Mouse (Mus musculus): Measurements from ENCODE around the gene Zdhhc4. TPM values are rescaled to one million over a fixed set of nuclear protein-coding genes. Genes with fewer than 3 reads are reported as not detected.

The Zdhhc4 gene
- total RNA-seq, 1 experiment, result 27.7 TPM

GRCm38 (mm10) chr5:143363678-143364615, 34.9 kb upstream of the Zdhhc4 start:
- no peak for DNase-seq (ENCODE audit: low read depth, low spot score)
- Histone ChIP-seq H3K9me3 (ENCODE audit: control insufficient read depth, insufficient read depth, low read depth, low read length) (no peaks in the 10 kb centered on the region), H3K27ac (ENCODE audit: insufficient read depth, low read depth, low read length, poor library complexity, severe bottlenecking) (no peak overlapping the region), H3K36me3 (ENCODE audit: control insufficient read depth, insufficient read depth, low read length, poor library complexity, severe bottlenecking) (no peaks in the 10 kb centered on the region), H3K4me1 (ENCODE audit: control insufficient read depth in 2 of 2, insufficient read depth in 2 of 2, low read length in 2 of 2, poor library complexity in 1 of 2) (peaks cover 0 to 7% of the 10 kb centered on the region in 2 experiments; a peak in 2 of 4 replicates), H3K4me3 (ENCODE audit: insufficient read depth in 1 of 2, low read depth in 1 of 2, low read length in 2 of 2, poor library complexity in 1 of 2, severe bottlenecking in 1 of 2) (peak overlapping the region; percentile 23 to 39), H3K9ac (ENCODE audit: insufficient read depth, low read depth, low read length, poor library complexity, severe bottlenecking) (peak overlapping the region; percentile 0; the same call in 1 of the 2 replicates)
- in situ Hi-C loops (cut with MboI; ENCODE audit: low sequenced_read_pairs in 2 of 2, unreplicated experiment in 2 of 2), result no loop called here
- TF ChIP-seq ZNF384 (IDR thresholded peaks at IDR 0.05; ENCODE audit: low read depth, low read length) (no peak), CHD2 (IDR thresholded peaks at IDR 0.05; ENCODE audit: low read depth, low read length) (no peak), ZC3H11A (IDR thresholded peaks at IDR 0.05; ENCODE audit: borderline replicate concordance, low read depth, low read length) (no peak), HCFC1 (IDR thresholded peaks at IDR 0.05; ENCODE audit: borderline replicate concordance, insufficient read depth, low read length) (no peak), MAFK (IDR thresholded peaks at IDR 0.05; ENCODE audit: insufficient read depth, low read depth, low read length) (no peak)

GRCm38 (mm10) chr5:143361428-143361827, 32.4 kb upstream of the Zdhhc4 start:
- no peaks in the 10 kb centered on the region for H3K36me3 ChIP-seq (ENCODE audit: control insufficient read depth, insufficient read depth, low read length, poor library complexity, severe bottlenecking)
- H3K4me1 ChIP-seq (ENCODE audit: control insufficient read depth in 2 of 2, insufficient read depth in 2 of 2, low read length in 2 of 2, poor library complexity in 1 of 2), result peaks cover 2 to 10% of the 10 kb centered on the region in 2 experiments; a peak in 3 of 4 replicates
- no peak overlapping the region for H3K4me3 ChIP-seq (ENCODE audit: insufficient read depth in 1 of 2, low read depth in 1 of 2, low read length in 2 of 2, poor library complexity in 1 of 2, severe bottlenecking in 1 of 2)
- no peaks in the 10 kb centered on the region for H3K9me3 ChIP-seq (ENCODE audit: control insufficient read depth, insufficient read depth, low read depth, low read length)
- H3K27ac ChIP-seq (ENCODE audit: insufficient read depth, low read depth, low read length, poor library complexity, severe bottlenecking), result no peak overlapping the region
- TF ChIP-seq HCFC1 (IDR thresholded peaks at IDR 0.05; ENCODE audit: borderline replicate concordance, insufficient read depth, low read length), result no peak
- no peak for TF ChIP-seq ZC3H11A (IDR thresholded peaks at IDR 0.05; ENCODE audit: borderline replicate concordance, low read depth, low read length)
- no peak for TF ChIP-seq ZNF384 (IDR thresholded peaks at IDR 0.05; ENCODE audit: low read depth, low read length)
- no peak for TF ChIP-seq MAFK (IDR thresholded peaks at IDR 0.05; ENCODE audit: insufficient read depth, low read depth, low read length)
- no peak for TF ChIP-seq CHD2 (IDR thresholded peaks at IDR 0.05; ENCODE audit: low read depth, low read length)
- in situ Hi-C loops (cut with MboI; ENCODE audit: low sequenced_read_pairs in 2 of 2, unreplicated experiment in 2 of 2), result no loop called here
- H3K9ac ChIP-seq (ENCODE audit: insufficient read depth, low read depth, low read length, poor library complexity, severe bottlenecking), result no peak overlapping the region
- DNase-seq (ENCODE audit: low read depth, low spot score), result no peak

- Histone ChIP-seq H3K9me3 (ENCODE audit: control insufficient read depth, insufficient read depth, low read depth, low read length) (no peaks in the 10 kb centered on the region), H3K9ac (ENCODE audit: insufficient read depth, low read depth, low read length, poor library complexity, severe bottlenecking) (no peak overlapping the region), H3K36me3 (ENCODE audit: control insufficient read depth, insufficient read depth, low read length, poor library complexity, severe bottlenecking) (no peaks in the 10 kb centered on the region), H3K4me1 (ENCODE audit: control insufficient read depth in 2 of 2, insufficient read depth in 2 of 2, low read length in 2 of 2, poor library complexity in 1 of 2) (peaks cover 2 to 11% of the 10 kb centered on the region in 2 experiments; a peak in 3 of 4 replicates), H3K27ac (ENCODE audit: insufficient read depth, low read depth, low read length, poor library complexity, severe bottlenecking) (no peak overlapping the region), H3K4me3 (ENCODE audit: insufficient read depth in 1 of 2, low read depth in 1 of 2, low read length in 2 of 2, poor library complexity in 1 of 2, severe bottlenecking in 1 of 2) (no peak overlapping the region)
- in situ Hi-C loops (cut with MboI; ENCODE audit: low sequenced_read_pairs in 2 of 2, unreplicated experiment in 2 of 2), result no loop called here
- TF ChIP-seq CHD2 (IDR thresholded peaks at IDR 0.05; ENCODE audit: low read depth, low read length) (no peak), ZC3H11A (IDR thresholded peaks at IDR 0.05; ENCODE audit: borderline replicate concordance, low read depth, low read length) (no peak), ZNF384 (IDR thresholded peaks at IDR 0.05; ENCODE audit: low read depth, low read length) (no peak), HCFC1 (IDR thresholded peaks at IDR 0.05; ENCODE audit: borderline replicate concordance, insufficient read depth, low read length) (no peak), MAFK (IDR thresholded peaks at IDR 0.05; ENCODE audit: insufficient read depth, low read depth, low read length) (no peak)
- peak; percentile 58 for DNase-seq (ENCODE audit: low read depth, low spot score)
Measured at GRCm38 (mm10) chr5:143360000-143360399, 30.9 kb upstream of the Zdhhc4 start.

GRCm38 (mm10) chr5:143359263-143359662, 30.2 kb upstream of the Zdhhc4 start:
- H3K27ac ChIP-seq (ENCODE audit: insufficient read depth, low read depth, low read length, poor library complexity, severe bottlenecking), result no peak overlapping the region
- DNase-seq (ENCODE audit: low read depth, low spot score), result no peak
- H3K36me3 ChIP-seq (ENCODE audit: control insufficient read depth, insufficient read depth, low read length, poor library complexity, severe bottlenecking), result no peaks in the 10 kb centered on the region
- H3K9me3 ChIP-seq (ENCODE audit: control insufficient read depth, insufficient read depth, low read depth, low read length), result no peaks in the 10 kb centered on the region
- in situ Hi-C loops (cut with MboI; ENCODE audit: low sequenced_read_pairs in 2 of 2, unreplicated experiment in 2 of 2), result no loop called here
- no peak overlapping the region for H3K9ac ChIP-seq (ENCODE audit: insufficient read depth, low read depth, low read length, poor library complexity, severe bottlenecking)
- TF ChIP-seq MAFK (IDR thresholded peaks at IDR 0.05; ENCODE audit: insufficient read depth, low read depth, low read length) (no peak), ZC3H11A (IDR thresholded peaks at IDR 0.05; ENCODE audit: borderline replicate concordance, low read depth, low read length) (no peak), ZNF384 (IDR thresholded peaks at IDR 0.05; ENCODE audit: low read depth, low read length) (no peak), CHD2 (IDR thresholded peaks at IDR 0.05; ENCODE audit: low read depth, low read length) (no peak), HCFC1 (IDR thresholded peaks at IDR 0.05; ENCODE audit: borderline replicate concordance, insufficient read depth, low read length) (no peak)
- H3K4me1 ChIP-seq (ENCODE audit: control insufficient read depth in 2 of 2, insufficient read depth in 2 of 2, low read length in 2 of 2, poor library complexity in 1 of 2), result peaks cover 2 to 9% of the 10 kb centered on the region in 2 experiments; a peak in 3 of 4 replicates
- no peak overlapping the region for H3K4me3 ChIP-seq (ENCODE audit: insufficient read depth in 1 of 2, low read depth in 1 of 2, low read length in 2 of 2, poor library complexity in 1 of 2, severe bottlenecking in 1 of 2)
